Mouse (Mus musculus) fat pad, adult 2 months (tissue): ENCODE results near the gene Tsnaxip1.
A peak's percentile ranks its signal among the peaks of the same experiment; 100 is the strongest.
"Not testable (repeated sequence)": the region's sequence is repeated elsewhere in the genome, so short reads cannot be mapped to it uniquely, and the experiment has no call there.

Source experiments
- DNase-seq: peaks from one replicate; pipeline ENCODE4 v3.0.0-alpha.2; 2011; ENCODE audit warnings: low read depth, low spot score; ENCODE audit errors: extremely low read depth

The Tsnaxip1 gene

GRCm38 (mm10) chr8:105813241-105813640, 14.3 kb upstream of the Tsnaxip1 start:
- no peak for DNase-seq

DNA sequence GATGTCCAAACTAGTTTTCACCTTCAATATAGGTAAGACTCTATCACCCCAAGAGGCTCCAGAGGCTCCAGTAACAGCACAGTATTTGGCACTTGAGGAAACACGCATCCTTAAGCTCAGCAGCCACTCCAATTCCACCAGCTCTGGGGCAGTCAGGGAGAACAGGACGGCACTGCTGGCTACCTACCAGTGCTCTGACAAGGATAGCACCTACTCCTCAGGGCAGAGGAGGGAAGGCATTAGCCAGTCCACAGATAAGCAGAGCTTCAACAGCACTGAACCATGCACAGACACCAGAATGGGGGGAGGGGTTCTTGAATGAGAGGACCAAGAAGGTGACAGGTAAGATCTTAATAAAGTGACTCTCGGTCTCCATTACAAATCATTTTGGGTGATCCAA, 7.9 kb upstream of the Tsnaxip1 start:
- DNase-seq: no peak

GRCm38 (mm10) chr8:105820925-105821324, 6.6 kb upstream of the Tsnaxip1 start:
- no peak for DNase-seq

- no peak for DNase-seq
Measured at GRCm38 (mm10) chr8:105825506-105825905, 2.0 kb upstream of the Tsnaxip1 start.

DNA sequence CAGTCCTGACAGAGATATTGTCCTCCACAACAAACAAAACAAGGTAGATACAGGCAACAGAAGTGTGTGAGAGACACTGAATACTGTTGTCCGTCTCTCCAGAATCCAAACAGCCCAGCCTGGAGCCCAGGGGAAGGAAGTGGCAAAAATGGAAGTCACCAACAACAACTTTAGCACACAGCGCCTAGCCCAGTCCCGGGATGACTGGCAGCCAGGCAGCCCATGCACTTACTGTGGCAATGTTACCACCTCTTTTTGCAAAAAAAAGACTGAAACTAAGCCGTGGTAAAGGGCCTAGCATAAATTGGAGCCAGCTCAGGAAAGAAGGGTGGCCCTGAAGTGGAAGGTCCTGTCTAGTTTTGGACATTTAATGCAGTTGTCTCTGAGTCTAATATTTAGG, 1.2 kb upstream of the Tsnaxip1 start:
- DNase-seq: no peak

DNA sequence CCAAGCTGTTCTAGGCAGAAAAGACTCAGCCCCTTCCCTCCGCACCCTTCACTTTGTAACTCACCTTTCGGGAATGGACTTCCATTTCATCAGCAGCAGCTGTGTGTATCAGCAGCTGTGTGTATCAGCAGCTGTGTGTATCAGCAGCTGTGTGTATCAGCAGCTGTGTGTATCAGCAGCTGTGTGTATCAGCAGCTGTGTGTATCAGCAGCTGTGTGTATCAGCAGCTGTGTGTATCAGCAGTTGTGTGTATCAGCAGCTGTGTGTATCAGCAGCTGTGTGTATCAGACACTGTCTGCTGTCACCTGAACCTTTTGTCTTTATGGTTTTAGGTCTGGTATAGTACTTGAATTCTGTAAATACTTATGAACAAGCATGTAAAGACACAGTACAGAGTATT, 6.2 kb downstream of the Tsnaxip1 start:
- not testable (repeated sequence) for DNase-seq

DNA sequence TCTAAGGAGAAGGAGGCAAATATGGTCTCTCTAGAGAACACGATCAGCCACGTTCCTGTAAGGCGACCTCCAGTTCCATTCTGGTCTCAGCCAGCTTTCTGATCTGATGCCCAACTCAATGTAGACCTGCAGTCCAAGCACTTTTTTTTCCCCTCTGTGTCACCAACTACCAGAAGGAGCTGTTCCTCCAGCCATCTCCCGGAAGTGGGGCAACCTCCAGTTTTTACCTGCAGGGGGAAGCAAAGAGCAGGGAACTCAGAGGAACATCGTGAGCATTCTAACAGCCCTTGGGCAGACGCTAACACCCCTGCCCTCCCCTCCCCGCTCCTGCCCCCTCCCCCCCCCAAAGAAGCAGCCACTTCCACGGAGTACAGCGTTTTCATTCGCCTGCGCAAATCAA, 7.8 kb downstream of the Tsnaxip1 start:
- DNase-seq: no peak

DNA sequence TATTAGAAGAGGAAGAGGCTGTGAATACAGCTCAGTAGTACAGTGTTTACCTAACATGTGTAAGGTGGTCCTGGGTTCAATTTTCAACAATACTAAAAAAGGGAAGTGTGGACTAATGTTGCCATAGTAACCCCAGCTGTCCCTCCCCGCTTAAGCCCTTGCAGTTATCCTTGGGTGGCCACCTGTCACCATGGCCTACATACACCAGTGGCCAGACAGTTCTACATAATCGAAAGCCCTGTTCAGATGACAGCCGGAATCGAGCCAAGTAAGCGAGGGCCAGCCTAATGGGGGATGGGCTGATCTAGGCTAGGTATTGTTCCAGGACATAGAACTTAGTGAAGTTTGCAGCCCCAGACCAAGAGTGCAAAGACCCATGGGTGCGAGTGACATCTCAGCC, 9.5 kb downstream of the Tsnaxip1 start:
- DNase-seq: no peak

DNA sequence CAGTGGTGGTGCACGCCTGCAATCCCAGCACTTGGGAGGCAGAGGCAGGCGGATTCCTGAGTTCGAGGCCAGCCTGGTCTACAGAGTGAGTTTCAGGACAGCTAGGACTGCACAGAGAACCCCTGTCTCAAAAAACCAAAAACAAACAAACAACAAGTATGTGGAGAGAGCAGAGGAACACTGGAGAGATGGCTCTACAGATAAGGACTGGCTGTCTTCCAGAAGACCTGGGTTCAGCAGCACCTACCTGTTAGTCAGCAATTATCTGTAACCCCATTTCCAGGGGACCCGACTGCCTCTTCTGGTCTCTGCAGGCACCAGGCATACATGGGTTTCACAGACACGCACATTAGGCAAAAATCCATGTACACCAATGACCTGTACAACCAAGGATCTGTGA, 11.7 kb downstream of the Tsnaxip1 start:
- DNase-seq: no peak

DNA sequence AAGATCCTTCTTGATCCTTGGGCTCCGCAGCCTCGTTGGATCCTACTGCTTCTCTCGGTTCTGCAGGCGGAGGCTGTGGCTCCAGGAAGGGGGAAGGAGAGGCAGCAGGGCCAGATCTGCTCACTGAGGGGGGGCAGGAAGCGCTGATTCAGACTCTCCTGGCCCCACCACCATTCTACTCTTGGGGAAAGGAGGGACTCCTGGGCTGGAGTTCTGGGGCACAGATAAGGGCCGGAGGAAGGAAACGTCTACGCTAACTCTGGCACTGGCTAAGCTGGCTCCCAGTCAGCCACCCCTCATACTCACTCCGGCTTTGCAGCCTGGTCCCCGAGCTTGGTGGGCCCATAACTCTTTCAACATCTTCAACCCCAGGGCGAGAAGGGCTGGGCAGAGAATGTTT, 19.1 kb downstream of the Tsnaxip1 start:
- no peak for DNase-seq

- no peak for DNase-seq
Measured at GRCm38 (mm10) chr8:105850014-105850413, 22.5 kb downstream of the Tsnaxip1 start.

DNA sequence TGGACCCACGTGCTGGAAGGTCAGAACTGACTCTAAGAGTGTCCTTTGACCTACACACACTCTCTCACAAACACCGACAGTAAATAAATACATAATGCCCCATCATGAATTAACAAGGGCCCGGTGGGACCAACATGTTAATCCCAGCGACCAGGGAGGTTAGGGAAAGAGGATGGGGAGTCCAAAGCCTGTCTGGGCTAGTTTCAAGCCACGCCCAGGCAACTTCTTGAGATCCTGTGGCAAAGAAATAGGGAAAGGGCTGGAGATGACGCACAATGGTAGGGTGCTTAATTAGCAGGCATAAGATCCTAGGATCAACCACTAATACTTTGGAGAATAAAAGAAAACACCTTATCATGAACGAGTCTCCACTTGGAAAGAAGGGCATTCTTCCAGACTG, 23.1 kb downstream of the Tsnaxip1 start:
- no peak for DNase-seq

DNA sequence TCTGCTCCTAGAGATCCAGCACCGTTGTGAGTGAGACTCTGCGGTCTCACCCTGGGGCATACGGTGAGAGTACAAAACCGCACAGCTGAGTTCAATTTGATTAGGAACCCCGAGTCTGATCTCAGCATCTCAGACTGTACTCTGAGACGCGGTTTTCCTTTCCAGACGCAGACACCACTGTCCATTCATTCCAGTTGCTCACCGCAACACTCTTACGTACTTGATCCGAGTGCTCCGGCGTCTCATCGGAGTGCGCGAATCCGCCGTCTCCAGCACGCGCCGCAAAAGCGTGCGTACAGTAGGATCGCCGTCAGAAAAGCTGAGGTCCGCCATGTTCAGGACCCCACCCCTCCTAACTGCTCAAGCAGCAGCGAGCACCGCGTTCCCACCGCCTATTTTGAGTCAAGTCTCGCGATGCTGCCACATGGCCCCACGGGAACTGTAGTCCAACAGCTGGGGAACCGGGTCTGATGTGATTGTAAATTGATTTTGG, 24.2 kb downstream of the Tsnaxip1 start:
- DNase-seq: no peak

DNA sequence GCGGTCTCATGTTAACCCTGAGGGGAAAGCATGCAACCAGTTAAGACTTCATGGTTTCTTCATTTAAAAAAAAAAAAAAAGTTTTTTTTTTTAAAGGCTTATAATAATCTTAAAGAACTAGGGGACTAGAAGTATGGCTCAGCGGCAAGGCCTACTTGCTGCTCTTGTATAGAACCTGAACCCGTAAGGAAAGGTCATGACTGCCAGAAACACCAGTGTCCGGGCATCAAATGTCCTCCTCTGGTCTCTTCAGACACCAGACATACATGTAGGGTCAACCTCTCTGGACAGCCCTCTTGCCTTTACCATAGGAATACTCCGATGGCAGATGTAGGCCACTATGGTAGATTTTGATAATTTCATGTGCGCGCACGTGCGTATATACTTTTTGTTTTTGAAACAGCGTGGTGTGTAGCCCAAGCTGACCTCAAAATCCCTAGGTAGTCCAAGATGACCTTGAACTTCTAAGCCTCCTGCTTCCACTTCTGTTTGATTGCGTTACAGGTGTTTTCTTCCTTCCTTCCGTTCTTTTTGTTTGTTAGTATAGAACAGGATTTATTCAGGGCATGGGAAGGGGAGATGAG, 24.7 kb downstream of the Tsnaxip1 start:
- no peak for DNase-seq

GRCm38 (mm10) chr8:105853178-105853577, 25.6 kb downstream of the Tsnaxip1 start, which contains the start of gene Cenpt:
Gene Cenpt (minus strand): TSS chr8:105853278.
- no peak for DNase-seq

GRCm38 (mm10) chr8:105854303-105854702, 26.8 kb downstream of the Tsnaxip1 start:
- DNase-seq: no peak

- DNase-seq: no peak
Measured at GRCm38 (mm10) chr8:105854715-105855216, 27.2 kb downstream of the Tsnaxip1 start, which contains the start of gene Thap11. Gene Thap11 (plus strand): TSS chr8:105855132.

- no peak for DNase-seq
Measured at GRCm38 (mm10) chr8:105855248-105856167, 28.0 kb downstream of the Tsnaxip1 start.

DNA sequence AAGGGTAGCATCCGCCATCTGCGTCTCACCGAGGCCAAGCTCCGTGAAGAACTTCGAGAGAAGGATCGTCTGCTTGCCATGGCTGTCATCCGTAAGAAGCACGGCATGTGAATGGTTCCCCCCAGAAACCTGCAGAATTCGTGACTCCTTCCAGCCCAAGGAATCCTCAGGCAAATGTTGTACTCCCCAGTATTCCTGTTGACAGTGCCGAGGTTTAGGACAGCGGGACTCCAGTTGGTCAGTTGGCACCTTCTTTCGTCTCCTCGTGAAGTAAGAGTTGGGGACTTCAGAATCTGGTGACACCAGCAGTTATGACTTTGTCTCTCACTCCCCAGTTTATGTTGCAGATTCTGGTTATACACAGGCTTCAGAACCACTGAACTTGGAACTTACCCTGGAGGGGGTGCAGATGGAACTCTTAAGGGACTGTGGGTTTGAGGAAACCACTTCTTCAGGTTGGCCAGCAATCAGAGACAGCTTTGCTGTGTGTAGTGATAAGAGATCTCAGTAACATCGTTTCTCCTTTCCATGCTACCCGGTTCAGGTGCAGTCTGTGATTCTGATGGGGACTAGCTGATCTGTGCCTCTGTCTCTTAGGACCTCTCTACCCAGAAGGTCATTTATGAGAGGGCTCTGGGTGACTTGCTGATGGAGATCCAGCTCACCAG, 28.8 kb downstream of the Tsnaxip1 start:
- DNase-seq: no peak

DNA sequence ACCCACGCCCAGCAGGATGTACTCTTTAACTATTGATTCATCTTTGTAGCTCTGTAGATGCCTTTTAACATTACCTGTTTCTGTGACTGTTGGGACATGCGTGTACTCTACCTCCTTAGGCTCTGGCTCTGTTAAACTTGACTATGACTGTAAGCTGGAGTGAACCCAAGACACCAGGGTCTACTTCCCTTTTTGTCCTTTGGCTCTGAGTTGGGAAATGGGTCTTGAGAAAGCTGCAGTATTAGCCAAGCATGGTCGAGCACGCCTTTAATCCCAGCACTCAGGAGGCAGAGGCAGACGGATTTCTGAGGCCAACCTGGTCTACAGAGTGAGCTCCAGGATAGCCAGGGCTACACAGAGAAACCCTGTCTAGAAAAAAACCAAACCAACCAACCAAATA, 31.0 kb downstream of the Tsnaxip1 start:
- DNase-seq: peak; percentile 71

- no peak for DNase-seq
Measured at GRCm38 (mm10) chr8:105859314-105859713, 31.8 kb downstream of the Tsnaxip1 start.
